Mouse (Mus musculus) liver, postnatal 0 days (tissue): ENCODE results near the gene Yy1. TPM values are rescaled to one million over a fixed set of nuclear protein-coding genes. Genes with fewer than 3 reads are reported as not detected.
A peak's percentile ranks its signal among the peaks of the same experiment; 100 is the strongest.

Experiments used
- ATAC-seq: fragments of 200-750 bp; cut with Nextera tagmentation; 2 replicates; pipeline ENCODE4 v1.8.0; 2017; ENCODE audit warnings: mild to moderate bottlenecking, moderate library complexity
- DNase-seq: peaks from one replicate; pipeline ENCODE4 v3.0.0-alpha.2; 2016
- H3K27ac ChIP-seq: fragments of 300-500 bp; sonication (generic); 2 replicates; pipeline ENCODE4 v1.5.1; 2014; ENCODE audit warnings: antibody characterized with exemption, moderate library complexity, mild to moderate bottlenecking, low read depth
- H3K27me3 ChIP-seq: fragments of 300-500 bp; sonication (generic); 2 replicates; pipeline ENCODE4 v1.6.1; 2014; ENCODE audit warnings: low read length, control low read depth, mixed read lengths; ENCODE audit not compliant: insufficient read depth
- H3K36me3 ChIP-seq: fragments of 300-500 bp; sonication (generic); replicated peaks from 2 replicates; pipeline ENCODE4 v1.6.1; 2014; ENCODE audit warnings: mild to moderate bottlenecking, control low read depth, low read length, moderate library complexity, mixed read lengths; ENCODE audit not compliant: insufficient read depth
- H3K4me1 ChIP-seq: fragments of 300-500 bp; sonication (generic); 2 replicates; pipeline ENCODE4 v1.6.1; 2014; ENCODE audit warnings: antibody characterized with exemption, mild to moderate bottlenecking, control low read depth; ENCODE audit not compliant: insufficient read depth
- H3K4me2 ChIP-seq: fragments of 300-500 bp; sonication (generic); 2 replicates; pipeline ENCODE4 v1.6.1; 2014; ENCODE audit warnings: low read depth, mild to moderate bottlenecking, low read length, moderate library complexity, mixed read lengths
- H3K4me3 ChIP-seq: fragments of 300-500 bp; sonication (generic); 2 replicates; pipeline ENCODE4 v1.5.1; 2014; ENCODE audit warnings: low read depth, low read length
- H3K9ac ChIP-seq: fragments of 300-500 bp; sonication (generic); replicated peaks from 2 replicates; pipeline ENCODE4 v1.6.1; 2014; ENCODE audit warnings: mild to moderate bottlenecking, moderate library complexity
- H3K9me3 ChIP-seq: fragments of 300-500 bp; sonication (generic); 2 replicates; pipeline ENCODE4 v1.6.1; 2016; ENCODE audit warnings: mild to moderate bottlenecking, control low read depth, low read length, mixed read lengths
- CTCF ChIP-seq: sonication (generic); IDR thresholded peaks from 2 replicates; pipeline ENCODE4 v1.5.1; 2016; ENCODE audit warnings: antibody characterized with exemption, low read depth
- EP300 ChIP-seq: IDR thresholded peaks from 2 replicates; pipeline ENCODE4 v1.6.1; 2016; ENCODE audit warnings: antibody characterized with exemption, low read depth, mild to moderate bottlenecking
- WGBS: fragments of 180-500 bp; shearing (Covaris S2); extraction: QIAGEN DNeasy Blood & Tissue Kit; methylation state at CpG from one replicate; pipeline ENCODE4 v1.1.7; 2014; ENCODE audit not compliant: insufficient replicate concordance; 5-methylcytosine and 5-hydroxymethylcytosine counted together
- polyA plus RNA-seq: library from polyadenylated mRNA; unstranded; fragments of >200 nt; fragmentation: Nextera tagmentation; extraction: Ambion mirVana; gene quantifications from 2 replicates; pipeline ENCODE4 v1.2.1, GENCODE M21; 2015

The Yy1 gene
- polyA plus RNA-seq, 1 experiment from 2014 or later, result 5.3 TPM

GRCm38 (mm10) chr12:108852822-108853221 lies 60.0 kb downstream of the Yy1 start:
- DNase-seq (peak; percentile 55), ATAC-seq (no peak)
- peak overlapping the region; percentile 72 for H3K9ac ChIP-seq
- peaks cover 9% of the 10 kb centered on the region for H3K4me1 ChIP-seq
- H3K36me3 ChIP-seq, result 0 out of 2 replicates have a peak, but pooled peaks cover 2% of the 10 kb centered on the region
- peak overlapping the region; percentile 98 for H3K27ac ChIP-seq
- H3K4me2 ChIP-seq, result peak overlapping the region; percentile 67
- no peaks in the 10 kb centered on the region for H3K9me3 ChIP-seq
- peak overlapping the region; percentile 44 for H3K4me3 ChIP-seq
- H3K27me3 ChIP-seq, result no peaks in the 10 kb centered on the region
- 76% methylated on average over 8 of the region's 8 CpGs for WGBS
- TF ChIP-seq CTCF (no peak), EP300 (no peak)

- DNase-seq, result peak; percentile 73
- Histone ChIP-seq H3K4me3 (no peak overlapping the region), H3K4me1 (peaks cover 3% of the 10 kb centered on the region), H3K36me3 (0 out of 2 replicates have a peak, but pooled peaks cover 2% of the 10 kb centered on the region), H3K4me2 (peak overlapping the region; percentile 30), H3K9me3 (no peaks in the 10 kb centered on the region), H3K9ac (peak overlapping the region; percentile 67), H3K27ac (peak overlapping the region; percentile 98), H3K27me3 (no peaks in the 10 kb centered on the region)
- no peak for TF ChIP-seq CTCF
- TF ChIP-seq EP300, result peak; percentile 68; the same call in 1 of the 2 replicates
- 64% methylated on average over 10 of the region's 10 CpGs for WGBS
- peak; percentile 11 for ATAC-seq
Observed at GRCm38 (mm10) chr12:108855081-108855480, 62.3 kb downstream of the Yy1 start.

- no peak for DNase-seq
- Histone ChIP-seq H3K9ac (peak overlapping the region; percentile 67), H3K4me2 (peak overlapping the region; percentile 30), H3K4me3 (no peak overlapping the region), H3K27me3 (no peaks in the 10 kb centered on the region), H3K4me1 (peaks cover 3% of the 10 kb centered on the region; the same call in 1 of the 2 replicates), H3K9me3 (no peaks in the 10 kb centered on the region), H3K27ac (peak overlapping the region; percentile 98), H3K36me3 (peaks cover 8% of the 10 kb centered on the region)
- WGBS, result 77% methylated on average over 8 of the region's 8 CpGs
- TF ChIP-seq EP300 (no peak), CTCF (no peak)
- ATAC-seq, result peak; percentile 1
Observed at GRCm38 (mm10) chr12:108856186-108856585, 63.4 kb downstream of the Yy1 start.

DNA sequence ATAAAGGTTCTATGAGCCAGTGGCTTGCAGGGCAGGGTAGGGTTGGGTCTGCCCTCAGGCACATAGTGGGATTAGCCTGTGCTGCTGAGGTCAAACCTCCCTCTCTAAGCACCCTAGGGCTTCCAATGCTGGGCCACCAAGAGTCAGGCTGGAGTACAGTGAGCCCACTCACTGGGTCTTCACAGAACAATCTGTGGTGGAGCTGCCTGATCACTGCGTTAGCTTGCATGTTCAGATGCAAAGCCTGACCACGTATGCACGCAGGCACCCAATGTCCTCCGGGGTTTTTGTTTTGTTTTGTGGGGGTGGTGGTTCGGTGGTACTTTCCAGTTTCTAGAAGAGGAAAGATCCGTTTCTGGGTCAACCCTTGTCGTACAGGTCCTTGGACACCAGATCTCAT lies 64.3 kb downstream of the Yy1 start:
- no peak for TF ChIP-seq EP300
- TF ChIP-seq CTCF, result no peak
- Histone ChIP-seq H3K9ac (no peak overlapping the region; the same call in 1 of the 2 replicates), H3K4me2 (no peak overlapping the region), H3K27ac (peak overlapping the region; percentile 98), H3K4me1 (peaks cover 3% of the 10 kb centered on the region; the same call in 1 of the 2 replicates), H3K27me3 (no peaks in the 10 kb centered on the region), H3K4me3 (no peak overlapping the region), H3K36me3 (peaks cover 13% of the 10 kb centered on the region), H3K9me3 (no peaks in the 10 kb centered on the region)
- peak; percentile 46 for ATAC-seq
- DNase-seq, result peak; percentile 56
- 80% methylated on average over 7 of the region's 7 CpGs for WGBS

DNA sequence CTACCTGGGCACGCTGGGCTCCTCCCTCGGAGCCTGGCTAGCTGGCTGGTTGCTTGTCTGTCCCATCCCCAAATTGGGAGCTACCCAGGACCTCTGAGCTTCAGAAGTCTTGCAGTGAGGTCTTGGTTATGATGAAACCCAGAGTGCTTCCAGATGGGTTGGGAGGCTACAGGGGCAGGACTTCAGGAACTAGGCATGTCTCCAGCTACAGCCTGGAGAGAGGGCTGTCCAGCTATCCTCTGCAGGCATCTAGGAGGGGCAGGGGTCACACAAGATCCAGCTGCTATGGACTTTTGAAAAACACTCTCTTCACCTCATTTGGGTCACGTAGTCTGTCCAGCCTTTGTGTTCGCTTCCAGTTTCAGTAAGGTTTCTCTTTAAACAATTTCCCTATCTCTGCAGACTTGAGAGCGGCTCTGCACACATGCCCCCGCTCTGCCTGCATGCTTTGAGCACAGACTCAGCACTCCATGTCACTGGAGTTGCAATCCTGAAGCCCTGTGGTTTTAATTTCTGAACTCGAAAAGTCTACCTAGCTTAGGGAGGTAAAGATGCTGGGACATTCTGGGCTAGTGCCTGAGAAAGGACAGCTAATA lies 64.9 kb downstream of the Yy1 start:
- peak; percentile 1 for ATAC-seq
- no peak overlapping the region for H3K4me2 ChIP-seq
- no peak for DNase-seq
- H3K9ac ChIP-seq, result no peak overlapping the region
- peaks cover 17% of the 10 kb centered on the region for H3K36me3 ChIP-seq
- 69% methylated on average over 7 of the region's 7 CpGs for WGBS
- peak overlapping the region; percentile 98 for H3K27ac ChIP-seq
- H3K4me1 ChIP-seq, result peaks cover 3% of the 10 kb centered on the region; the same call in 1 of the 2 replicates
- no peaks in the 10 kb centered on the region for H3K27me3 ChIP-seq
- TF ChIP-seq CTCF (no peak), EP300 (no peak)
- no peaks in the 10 kb centered on the region for H3K9me3 ChIP-seq
- H3K4me3 ChIP-seq, result no peak overlapping the region

DNA sequence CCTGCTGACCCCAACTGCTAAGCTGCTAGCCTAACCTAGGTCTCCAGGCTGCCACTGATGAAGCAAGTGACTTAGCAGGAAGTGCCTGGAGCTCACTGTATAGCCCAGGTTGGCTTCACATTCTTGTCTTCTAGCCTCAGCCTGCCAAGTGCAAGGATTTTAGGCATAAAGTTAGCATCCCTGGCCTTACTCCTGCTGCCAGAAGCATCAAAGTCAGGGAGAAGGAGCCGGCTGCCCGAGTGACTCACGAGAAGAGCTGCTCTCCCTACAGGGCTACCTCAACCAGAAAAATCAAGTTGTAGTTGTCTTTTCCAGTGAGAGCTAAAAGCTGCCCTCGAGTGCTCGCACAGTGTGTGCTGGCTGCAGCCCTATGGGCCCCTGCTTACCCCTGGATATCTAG lies 65.7 kb downstream of the Yy1 start:
- H3K4me1 ChIP-seq, result peaks cover 3% of the 10 kb centered on the region; the same call in 1 of the 2 replicates
- WGBS, result 69% methylated on average over 5 of the region's 5 CpGs
- no peak overlapping the region for H3K9ac ChIP-seq
- DNase-seq, result no peak
- no peaks in the 10 kb centered on the region for H3K9me3 ChIP-seq
- H3K36me3 ChIP-seq, result peaks cover 21% of the 10 kb centered on the region
- no peaks in the 10 kb centered on the region for H3K27me3 ChIP-seq
- H3K27ac ChIP-seq, result 0 out of 2 replicates have a peak overlapping the region, but pooled peaks have one; percentile 98
- no peak for ATAC-seq
- no peak overlapping the region for H3K4me2 ChIP-seq
- no peak overlapping the region for H3K4me3 ChIP-seq
- TF ChIP-seq EP300, result no peak
- no peak for TF ChIP-seq CTCF
